ENCODE assay signal across 11 mouse cellular contexts in the genomic region with DNA sequence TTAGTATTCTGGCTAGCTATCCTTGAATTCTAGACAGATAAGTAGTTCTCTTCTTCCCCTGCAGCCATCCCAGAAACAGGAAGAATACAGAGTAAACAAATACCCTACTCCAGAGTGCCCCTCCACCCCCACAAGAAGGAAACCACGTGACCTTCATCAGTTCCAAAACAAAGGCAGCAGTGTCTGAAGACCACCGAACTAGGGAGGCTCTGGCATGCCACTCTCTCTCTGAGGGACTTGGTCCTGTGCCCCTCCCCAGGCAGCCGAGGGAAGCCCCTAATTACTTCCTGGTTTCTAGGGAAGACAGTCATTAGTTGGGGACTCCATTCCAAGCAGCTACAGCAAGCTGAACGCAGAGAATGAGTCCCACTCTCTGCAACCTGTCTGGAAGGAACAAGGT.
DNase-seq lines count a peak whose midpoint lies in the region; ATAC-seq and TF ChIP-seq lines count a peak whose summit lies in the region.
"Had no signal": no experiment of that assay in that cellular context is flagged by ENCODE, and none has a peak within 500 bp of the region (broad histone marks: within the 10 kb centered on the region; RNA-seq: fewer than 3 reads in every experiment).

No protein-coding gene starts in this region.

- no peak overlapping the region for H3K4me3 ChIP-seq in lung, embryonic 14.5 days (ENCODE audit: low read depth, low read length)
- H3K4me3 ChIP-seq in embryonic facial prominence, embryonic 15.5 days (replicated peaks) = no peak overlapping the region
- no peak overlapping the region for H3K4me3 ChIP-seq in hindbrain, postnatal 0 days (ENCODE audit: low read length)
- H3K4me3 ChIP-seq in neural tube, embryonic 12.5 days = no peak overlapping the region

- no peaks in the 10 kb centered on the region for H3K27me3 ChIP-seq in lung, embryonic 14.5 days (ENCODE audit: insufficient read depth, low read length)
- H3K27me3 ChIP-seq in embryonic facial prominence, embryonic 15.5 days = no peaks in the 10 kb centered on the region
- no peaks in the 10 kb centered on the region for H3K27me3 ChIP-seq in hindbrain, postnatal 0 days (ENCODE audit: insufficient read depth, low read length)
- H3K27me3 ChIP-seq in neural tube, embryonic 12.5 days (replicated peaks) = no peaks in the 10 kb centered on the region

- H3K27ac ChIP-seq in lung, embryonic 14.5 days (ENCODE audit: low read depth) = no peak overlapping the region
- H3K27ac ChIP-seq in embryonic facial prominence, embryonic 15.5 days (replicated peaks) = 0 out of 2 replicates have a peak overlapping the region, but pooled peaks have one; percentile 44
- H3K27ac ChIP-seq in hindbrain, postnatal 0 days = no peak overlapping the region
- no peak overlapping the region for H3K27ac ChIP-seq in neural tube, embryonic 12.5 days

- H3K4me1 ChIP-seq in lung, embryonic 14.5 days (ENCODE audit: insufficient read depth) = peaks cover 4% of the 10 kb centered on the region; the same call in 1 of the 2 replicates
- H3K4me1 ChIP-seq in embryonic facial prominence, embryonic 15.5 days = peaks cover 40% of the 10 kb centered on the region
- H3K4me1 ChIP-seq in hindbrain, postnatal 0 days (ENCODE audit: insufficient read depth, low read length) = peaks cover 12% of the 10 kb centered on the region; the same call in 1 of the 2 replicates
- peaks cover 31% of the 10 kb centered on the region for H3K4me1 ChIP-seq in neural tube, embryonic 12.5 days

- H3K4me2 ChIP-seq in lung, embryonic 14.5 days = no peak overlapping the region
- no peak overlapping the region for H3K4me2 ChIP-seq in embryonic facial prominence, embryonic 15.5 days (replicated peaks)
- H3K4me2 ChIP-seq in hindbrain, postnatal 0 days (ENCODE audit: low read depth, low read length) = no peak overlapping the region; the same call in 1 of the 2 replicates
- peak overlapping the region; percentile 4 for H3K4me2 ChIP-seq in neural tube, embryonic 12.5 days (replicated peaks)

- peak; percentile 55 for DNase-seq in lung, embryonic 14.5 days
- no peak for DNase-seq in lung, postnatal 14 days
- DNase-seq in hindbrain, postnatal 0 days (ENCODE audit: low spot score) = peak; percentile 38
- DNase-seq in layer of hippocampus, adult 9-11 months = no peak
- no peak for DNase-seq in kidney, adult 18-20 months
- DNase-seq: heart, adult 11 months; spleen, adult 18-20 months had no signal

- no peak overlapping the region for H3K9ac ChIP-seq in lung, embryonic 14.5 days
- H3K9ac ChIP-seq in embryonic facial prominence, embryonic 15.5 days = no peak overlapping the region
- no peak overlapping the region for H3K9ac ChIP-seq in hindbrain, postnatal 0 days (replicated peaks; ENCODE audit: low read length)
- H3K9ac ChIP-seq in neural tube, embryonic 12.5 days = no peak overlapping the region

- no peaks in the 10 kb centered on the region for H3K36me3 ChIP-seq in lung, embryonic 14.5 days (ENCODE audit: insufficient read depth)
- no peaks in the 10 kb centered on the region for H3K36me3 ChIP-seq in embryonic facial prominence, embryonic 15.5 days
- H3K36me3 ChIP-seq in hindbrain, postnatal 0 days (ENCODE audit: insufficient read depth, low read length) = no peaks in the 10 kb centered on the region
- H3K36me3 ChIP-seq in neural tube, embryonic 12.5 days = no peaks in the 10 kb centered on the region

- H3K9me3 ChIP-seq in lung, embryonic 14.5 days (ENCODE audit: low read depth, low read length) = no peaks in the 10 kb centered on the region
- no peaks in the 10 kb centered on the region for H3K9me3 ChIP-seq in embryonic facial prominence, embryonic 15.5 days (replicated peaks)
- no peaks in the 10 kb centered on the region for H3K9me3 ChIP-seq in hindbrain, postnatal 0 days (ENCODE audit: low read length)
- H3K9me3 ChIP-seq in neural tube, embryonic 12.5 days = no peaks in the 10 kb centered on the region

- no peak for TF ChIP-seq CTCF in lung, embryonic 14.5 days (IDR thresholded peaks at IDR 0.05; ENCODE audit: low read depth)
- no peak for TF ChIP-seq CTCF in hindbrain, postnatal 0 days (IDR thresholded peaks at IDR 0.05; ENCODE audit: low read depth)

- ATAC-seq in lung, embryonic 14.5 days (ENCODE audit: insufficient read depth) = peak; percentile 57
- peak; percentile 29; the same call in 1 of the 2 replicates for ATAC-seq in embryonic facial prominence, embryonic 15.5 days (ENCODE audit: insufficient number of reproducible peaks, low FRiP score, low TSS enrichment, low read depth)
- peak; percentile 73 for ATAC-seq in hindbrain, postnatal 0 days
- peak; percentile 61; the same call in 1 of the 2 replicates for ATAC-seq in neural tube, embryonic 12.5 days (ENCODE audit: low FRiP score, low read depth)
- ATAC-seq in megakaryocyte, adult 5-6 weeks (ENCODE audit: poor library complexity, severe bottlenecking) = no peak
- ATAC-seq: inflammation-experienced regulatory T-cells, adult 6 months had no signal

- WGBS in lung, embryonic 14.5 days = 8% methylated on average over 4 of the region's 4 CpGs
- whole genome bisulfite sequencing in embryonic facial prominence, embryonic 15.5 days = 6% methylated on average over 4 of the region's 4 CpGs
- WGBS in hindbrain, postnatal 0 days = 5% methylated on average over 4 of the region's 4 CpGs
- WGBS in neural tube, embryonic 12.5 days = 4% methylated on average over 4 of the region's 4 CpGs

Comparison
In these comparisons a context has a peak if more than half of its experiments do, and no peak if none do; other contexts are left out.
1. DNase-seq: peak in lung, embryonic 14.5 days (single experiment) and hindbrain, postnatal 0 days (single experiment); none in lung, postnatal 14 days (single experiment), layer of hippocampus, adult 9-11 months (single experiment) and kidney, adult 18-20 months (single experiment).